Mouse (Mus musculus): ENCODE measurements at regions not wholly inside any gene's neighbourhood (a gene's known extent, or its start where the extent isn't known, plus 50 kb on each side); places are given as distances from the start of the nearest gene placed in this dataset.

- H3K4me1 ChIP-seq (ENCODE audit: control insufficient read depth, insufficient read depth, low read length), result 0 out of 2 replicates have a peak, but pooled peaks cover 2% of the 10 kb centered on the region
- H3K27ac ChIP-seq (ENCODE audit: insufficient read depth, low read depth, low read length), result no peak overlapping the region
- H3K4me3 ChIP-seq (ENCODE audit: insufficient read depth, low read length), result no peak overlapping the region
- TF ChIP-seq CTCF (IDR thresholded peaks at IDR 0.05; ENCODE audit: low read depth, low read length) (no peak), POLR2A (IDR thresholded peaks at IDR 0.05; ENCODE audit: borderline replicate concordance, low read depth, low read length) (no peak)
Observed at GRCm38 (mm10) chr3:52404636-52405035, 136.5 kb downstream of the Foxo1 start.

- Histone ChIP-seq H3K4me3 (ENCODE audit: insufficient read depth, low read length) (no peak overlapping the region), H3K27ac (ENCODE audit: insufficient read depth, low read depth, low read length) (no peak overlapping the region), H3K4me1 (ENCODE audit: control insufficient read depth, insufficient read depth, low read length) (0 out of 2 replicates have a peak, but pooled peaks cover 2% of the 10 kb centered on the region)
- TF ChIP-seq CTCF (IDR thresholded peaks at IDR 0.05; ENCODE audit: low read depth, low read length), result no peak
- no peak for TF ChIP-seq POLR2A (IDR thresholded peaks at IDR 0.05; ENCODE audit: borderline replicate concordance, low read depth, low read length)
Observed at GRCm38 (mm10) chr3:52403032-52403431, 134.9 kb downstream of the Foxo1 start.

Measured in bone marrow macrophage, adult 2 months (primary cell).